Mouse (Mus musculus) cerebellum, postnatal 25 days (tissue): ENCODE data around the gene Fxr2.
A peak's percentile ranks its signal among the peaks of the same experiment; 100 is the strongest.

Source experiments
- DNase-seq, 2 experiments: peaks; one replicate each; pipeline ENCODE4 v3.0.0; 2021; ENCODE audit warnings: mixed read lengths in 2 of 2

Fxr2 gene

DNA sequence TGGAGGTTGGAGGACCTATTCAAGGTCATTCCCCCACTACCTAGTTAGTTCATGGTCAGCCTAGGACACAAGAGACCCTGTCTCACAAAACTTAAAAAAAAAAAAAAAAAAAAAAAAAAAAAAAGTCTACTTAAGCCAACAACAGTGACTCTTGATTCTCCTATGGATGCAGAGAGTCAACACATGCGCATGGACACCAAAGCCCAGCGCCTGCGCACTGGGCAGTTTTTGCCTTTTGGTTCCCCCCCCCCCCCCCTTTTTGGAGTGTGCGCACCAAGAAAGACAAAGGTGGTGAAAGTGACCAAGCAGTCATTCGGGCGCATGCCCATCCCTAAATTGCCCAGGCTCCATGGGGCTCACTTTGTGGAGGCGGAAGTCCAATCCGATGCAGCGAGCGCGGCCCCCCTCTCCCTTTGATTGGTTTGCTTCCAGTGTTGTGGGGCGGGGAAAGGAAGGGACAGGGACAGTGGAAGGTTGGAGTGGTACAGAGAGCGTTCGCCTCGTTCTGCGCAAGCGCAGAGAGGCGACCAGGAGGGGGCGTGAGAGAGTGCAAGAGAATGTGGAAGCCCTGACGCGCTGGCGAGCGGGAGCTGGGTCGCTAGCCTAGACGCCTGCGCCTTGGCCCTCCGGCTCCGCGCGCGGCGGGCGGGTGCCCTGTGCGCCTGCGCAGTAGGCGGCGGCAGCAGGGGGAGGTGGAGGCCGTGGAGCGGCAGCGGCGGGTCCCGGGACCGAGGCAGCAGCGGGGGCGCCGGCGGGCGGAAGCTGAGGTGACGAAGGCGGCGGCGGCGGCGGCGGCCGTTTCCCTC, at the start of gene Fxr2:
Fxr2 (plus strand) TSS at position 707 of the 806 bp plus-strand sequence.
- peak; percentile 100 for DNase-seq

DNA sequence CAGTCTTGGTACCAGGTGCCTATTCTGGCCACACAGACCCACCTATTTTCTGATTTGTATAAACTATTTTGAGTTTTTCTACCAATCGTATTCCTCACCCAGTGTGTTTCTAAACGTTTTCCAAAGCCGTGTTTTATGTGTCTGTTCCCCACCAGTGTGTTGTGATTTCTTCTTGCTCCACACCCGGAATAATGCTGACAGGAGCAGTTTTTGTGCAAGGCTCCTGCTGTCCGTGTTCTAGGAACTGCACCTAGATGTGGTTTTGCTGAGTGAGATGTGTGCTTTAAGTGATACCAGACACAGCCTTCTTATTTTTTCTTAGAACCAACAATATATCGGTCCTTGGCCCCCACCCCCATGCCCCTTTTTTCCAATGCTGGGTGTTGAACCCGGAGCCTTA, 48.8 kb upstream of the Fxr2 start:
- DNase-seq: no peak

DNA sequence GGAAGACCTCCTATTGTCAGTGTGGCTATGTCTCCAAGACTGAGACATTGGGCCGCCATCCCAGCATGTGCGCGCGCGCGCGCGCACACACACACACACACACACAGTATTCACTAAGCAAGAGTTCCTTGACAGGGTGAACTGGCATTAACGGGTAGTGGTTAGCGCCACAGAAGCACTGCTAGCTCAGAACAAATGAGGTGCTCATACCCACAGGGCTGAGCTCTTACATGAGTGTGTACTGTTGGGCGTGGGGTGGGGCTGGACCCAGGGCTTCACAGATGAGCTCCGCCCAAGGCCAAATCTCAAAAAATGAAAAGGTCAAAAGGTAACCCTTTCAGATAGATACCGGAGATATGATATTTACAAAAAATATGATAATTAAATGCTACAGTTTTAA, 47.9 kb upstream of the Fxr2 start:
- DNase-seq: no peak

DNA sequence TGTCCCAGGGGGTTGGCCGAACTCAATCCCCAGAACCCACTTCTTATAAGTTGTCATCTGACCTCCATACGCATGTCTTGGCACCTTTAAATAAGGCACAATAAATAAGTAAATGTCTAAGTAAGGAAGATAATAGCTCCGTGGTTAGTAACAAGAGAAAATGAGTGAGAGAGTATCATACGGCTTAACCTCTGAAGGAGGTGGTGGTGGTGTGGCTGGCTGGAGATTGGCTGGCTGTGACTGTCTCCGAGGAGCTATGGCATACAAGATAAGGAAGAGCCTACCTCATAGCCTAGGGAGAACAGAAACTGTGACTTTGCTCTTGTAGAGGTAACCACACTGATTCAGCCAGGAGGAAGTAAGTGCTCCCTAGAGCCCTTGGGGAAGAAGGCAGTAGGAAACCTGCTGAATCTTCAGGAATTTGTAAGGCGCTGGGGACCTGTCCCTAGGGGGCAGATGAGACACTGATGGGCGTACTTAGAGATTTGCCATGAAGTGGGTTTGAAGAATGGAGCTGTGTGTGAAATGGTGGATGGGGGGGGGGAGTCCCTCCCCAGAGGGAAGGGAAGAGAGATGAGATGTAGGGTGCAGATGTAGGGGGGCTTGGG, 47.0 kb upstream of the Fxr2 start:
- no peak for DNase-seq

DNA sequence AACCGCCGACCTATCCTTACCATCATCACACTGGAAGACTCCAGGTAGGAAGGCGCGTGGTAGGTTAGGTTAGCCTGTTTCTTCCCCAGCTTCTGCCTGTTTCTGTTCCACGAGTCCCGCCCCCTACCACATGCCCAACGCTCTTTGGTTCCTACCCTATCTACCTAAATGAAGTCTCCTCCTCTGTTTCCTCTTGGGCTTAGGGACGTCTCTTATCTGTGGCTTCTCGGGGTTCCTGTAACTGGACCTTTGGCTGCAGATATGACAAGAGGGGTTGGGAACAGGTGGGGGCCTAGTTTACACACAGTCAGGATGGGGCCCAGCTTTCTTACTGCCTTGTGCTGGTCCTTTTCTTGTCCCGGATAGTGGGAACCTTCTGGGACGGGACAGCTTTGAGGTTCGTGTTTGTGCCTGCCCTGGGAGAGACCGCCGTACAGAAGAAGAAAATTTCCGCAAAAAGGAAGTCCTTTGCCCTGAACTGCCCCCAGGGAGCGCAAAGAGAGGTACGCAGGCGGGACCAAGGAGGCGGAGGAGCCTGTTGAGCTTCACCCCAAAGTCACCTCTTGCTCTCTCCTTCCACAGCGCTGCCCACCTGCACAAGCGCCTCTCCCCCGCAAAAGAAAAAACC, 43.5 kb upstream of the Fxr2 start:
- DNase-seq: no peak

DNA sequence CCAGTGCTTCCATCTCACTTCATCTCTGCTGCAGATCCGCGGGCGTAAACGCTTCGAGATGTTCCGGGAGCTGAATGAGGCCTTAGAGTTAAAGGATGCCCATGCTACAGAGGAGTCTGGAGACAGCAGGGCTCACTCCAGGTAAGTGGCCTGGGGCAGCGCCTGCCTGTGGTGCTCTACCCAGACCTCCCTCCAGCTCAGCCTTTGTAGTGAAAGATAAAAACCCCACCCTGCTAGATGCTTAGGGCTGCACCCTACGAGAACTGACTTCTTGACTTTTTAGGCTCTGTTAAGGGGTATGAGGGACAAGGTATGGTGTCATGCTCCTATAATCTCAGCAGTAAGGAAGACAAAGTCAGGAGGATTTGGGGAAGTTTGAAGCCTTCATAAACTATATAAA, 42.2 kb upstream of the Fxr2 start:
- no peak for DNase-seq

DNA sequence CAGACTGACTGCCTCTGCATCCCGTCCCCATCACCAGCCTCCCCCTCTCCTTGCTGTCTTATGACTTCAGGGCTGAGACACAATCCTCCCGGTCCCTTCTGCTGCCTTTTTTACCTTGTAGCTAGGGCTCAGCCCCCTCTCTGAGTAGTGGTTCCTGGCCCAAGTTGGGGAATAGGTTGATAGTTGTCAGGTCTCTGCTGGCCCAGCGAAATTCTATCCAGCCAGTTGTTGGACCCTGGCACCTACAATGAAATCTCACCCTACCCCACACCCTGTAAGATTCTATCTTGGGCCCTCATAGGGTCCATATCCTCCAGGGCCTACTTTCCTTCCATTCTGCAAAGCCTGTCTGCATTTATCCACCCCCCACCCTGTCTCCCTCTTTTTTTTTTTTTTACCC, 41.4 kb upstream of the Fxr2 start:
- no peak for DNase-seq

DNA sequence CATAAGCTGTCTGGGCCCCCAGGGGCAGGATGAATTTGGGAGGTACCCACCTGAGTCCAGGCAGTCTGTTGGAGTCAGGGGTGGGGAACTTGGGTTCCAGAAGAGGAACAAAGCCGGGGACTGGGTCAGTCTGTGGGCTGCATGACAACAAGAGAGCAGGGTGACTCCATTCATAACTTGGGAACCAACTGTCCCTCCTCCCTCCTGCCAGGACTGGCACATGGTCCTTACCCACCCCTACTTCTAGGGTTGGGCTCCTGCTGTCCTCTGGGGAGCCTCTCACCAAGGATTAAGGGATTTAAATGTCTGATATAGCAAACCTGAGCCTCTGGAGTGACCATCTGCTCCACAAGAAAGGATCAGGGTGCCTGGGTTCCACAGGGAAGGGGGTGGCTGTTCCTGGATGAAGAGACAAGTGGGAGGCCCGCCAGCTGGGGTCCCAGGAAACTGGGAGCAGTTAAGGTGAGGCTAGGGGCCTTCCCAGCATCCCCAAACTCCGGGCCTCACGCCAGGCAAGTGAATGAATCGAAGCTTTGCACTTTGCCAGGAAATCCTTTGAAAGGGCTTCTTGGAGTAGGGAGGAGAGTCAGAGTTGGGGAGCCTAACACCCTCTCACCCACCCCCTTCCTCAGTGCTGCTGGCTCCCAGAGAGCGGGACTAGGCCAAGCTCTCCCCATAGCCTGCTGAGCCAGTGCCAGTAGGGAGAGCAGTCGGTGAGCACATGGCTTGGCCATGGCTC, 40.7 kb upstream of the Fxr2 start:
- peak in 1 of 2 experiments; percentile 69 for DNase-seq

DNA sequence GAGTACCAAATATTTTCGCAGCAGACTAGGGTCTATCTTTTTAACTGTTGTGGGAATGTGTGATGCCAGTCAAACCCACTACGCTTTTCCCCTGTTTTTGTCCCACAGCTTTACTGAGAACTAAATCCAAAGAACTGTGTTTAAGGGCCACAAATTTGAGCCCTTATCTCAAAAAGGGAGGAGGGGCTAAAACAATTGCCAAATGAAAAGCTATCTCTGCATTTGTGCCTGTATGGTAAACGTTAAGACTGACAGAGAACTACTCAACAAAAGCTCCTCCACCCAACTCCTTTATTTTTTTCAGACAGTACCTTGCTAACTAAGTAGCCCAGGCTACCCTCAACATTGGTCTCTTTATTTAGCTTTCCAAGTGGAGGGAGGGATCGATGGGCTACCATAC, 40.0 kb upstream of the Fxr2 start:
- DNase-seq: no peak

DNA sequence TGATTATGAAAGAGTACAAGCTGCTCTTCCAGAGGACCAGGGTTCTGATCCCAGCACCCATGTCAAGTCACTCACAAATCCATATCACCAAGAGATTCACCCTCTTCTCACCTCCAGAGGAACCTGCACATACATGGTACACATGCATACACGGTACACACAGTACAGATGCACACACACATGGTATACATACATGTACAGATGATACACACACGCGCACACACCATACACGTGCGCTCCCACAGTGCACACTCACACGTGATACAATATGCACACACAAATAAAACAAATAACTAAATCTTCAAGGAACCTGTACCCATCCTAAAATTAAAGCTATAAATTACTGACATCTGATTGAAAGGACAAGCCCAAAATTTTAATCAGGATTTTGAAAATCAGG, 37.9 kb upstream of the Fxr2 start:
- no peak for DNase-seq

DNA sequence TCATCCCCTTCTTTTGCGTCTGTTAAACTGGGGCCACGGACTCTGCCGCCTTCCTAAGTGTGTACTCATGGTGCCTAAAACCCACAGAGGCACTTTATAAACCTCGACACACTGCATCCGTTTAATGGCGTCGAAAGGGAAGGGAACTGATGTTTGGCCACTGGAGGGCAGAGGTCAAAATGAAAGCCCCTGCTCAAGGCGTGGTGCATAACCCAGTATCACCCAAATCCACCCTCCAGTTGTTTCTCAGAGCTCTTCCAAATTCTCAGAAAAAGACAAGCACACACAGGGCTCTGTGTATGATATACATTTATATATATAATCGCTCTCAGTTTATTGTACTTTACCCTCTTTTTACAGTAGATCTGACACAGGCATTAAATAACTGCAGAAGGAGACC, 33.4 kb upstream of the Fxr2 start:
- no peak for DNase-seq

DNA sequence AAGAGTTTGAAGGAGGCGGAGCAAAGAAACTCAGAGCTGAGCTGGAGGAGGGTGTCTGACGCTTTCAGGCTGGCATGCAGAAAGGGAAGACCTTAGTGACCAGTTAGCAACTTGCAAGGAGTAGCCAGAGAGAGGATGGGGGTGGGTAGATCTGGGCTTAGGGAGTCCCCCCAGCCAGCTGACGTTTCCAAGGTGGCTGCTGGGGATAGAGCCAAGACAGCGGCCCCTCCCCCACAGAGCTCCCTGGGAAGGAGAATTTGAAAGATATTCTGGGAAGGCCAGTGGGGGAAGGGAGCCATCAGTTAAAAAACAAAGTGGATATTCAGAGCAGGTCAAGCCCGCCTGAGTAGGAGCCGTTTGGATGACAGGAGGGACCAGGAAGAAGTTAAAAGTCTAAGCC, 32.7 kb upstream of the Fxr2 start:
- DNase-seq: peak; percentile 60 to 76

DNA sequence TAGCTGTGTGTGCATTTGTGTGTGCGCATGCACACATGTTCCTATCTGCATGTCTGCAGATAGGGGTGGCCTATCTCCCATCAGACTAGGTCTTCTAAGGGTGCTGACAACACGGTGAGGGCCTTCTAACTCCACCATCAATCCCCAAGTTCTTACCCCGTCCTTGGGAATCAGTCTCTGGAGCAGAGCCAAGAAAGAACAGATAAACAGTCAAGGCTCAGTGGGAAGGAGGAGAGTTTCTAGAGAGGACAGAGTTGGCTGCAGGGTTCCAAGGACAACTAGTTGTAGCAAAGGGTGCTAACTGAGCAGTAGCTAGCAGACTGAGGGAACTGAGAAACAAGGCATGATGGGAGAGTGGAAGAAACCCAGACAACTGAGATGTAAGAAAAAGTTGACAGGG, 31.0 kb upstream of the Fxr2 start:
- DNase-seq: no peak

DNA sequence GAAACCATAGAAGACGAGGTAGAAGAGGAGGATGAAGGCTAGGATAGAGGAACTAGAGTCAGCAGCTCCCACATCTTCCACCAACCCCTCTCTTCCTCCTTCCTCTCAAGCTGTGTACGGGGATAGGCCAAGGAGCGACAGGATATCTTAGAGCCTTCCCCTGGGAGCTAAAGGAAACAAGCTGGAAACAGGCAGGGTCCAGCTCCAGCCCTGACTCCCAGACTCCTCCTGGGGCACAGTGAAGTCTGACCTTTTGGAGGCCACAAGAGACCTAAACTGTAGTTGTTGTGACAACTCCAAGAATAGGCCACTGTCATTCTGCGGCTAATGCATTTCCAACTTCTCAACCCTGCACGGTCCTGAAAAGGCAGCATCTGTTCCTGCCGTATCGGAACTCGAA, 29.3 kb upstream of the Fxr2 start:
- no peak for DNase-seq

DNA sequence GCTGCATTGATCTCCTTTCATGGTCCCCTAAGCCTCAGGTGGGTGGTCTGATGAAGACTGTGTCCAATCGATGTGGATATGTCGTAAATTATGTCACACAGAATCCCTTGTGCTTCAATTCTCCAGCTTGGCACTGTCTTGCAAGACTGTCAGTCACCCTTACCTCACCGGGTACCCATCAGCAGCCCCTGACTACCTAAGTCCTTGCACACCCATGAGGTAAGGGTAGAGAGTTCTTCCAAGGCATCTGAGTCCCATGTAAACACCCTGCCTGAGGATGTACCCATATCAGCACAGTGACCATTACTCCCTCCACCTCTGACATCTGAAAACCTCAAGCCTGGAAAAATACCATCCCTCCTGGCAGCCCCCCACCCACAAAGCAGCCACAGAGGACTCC, 28.4 kb upstream of the Fxr2 start:
- peak in 1 of 2 experiments; percentile 55 for DNase-seq

DNA sequence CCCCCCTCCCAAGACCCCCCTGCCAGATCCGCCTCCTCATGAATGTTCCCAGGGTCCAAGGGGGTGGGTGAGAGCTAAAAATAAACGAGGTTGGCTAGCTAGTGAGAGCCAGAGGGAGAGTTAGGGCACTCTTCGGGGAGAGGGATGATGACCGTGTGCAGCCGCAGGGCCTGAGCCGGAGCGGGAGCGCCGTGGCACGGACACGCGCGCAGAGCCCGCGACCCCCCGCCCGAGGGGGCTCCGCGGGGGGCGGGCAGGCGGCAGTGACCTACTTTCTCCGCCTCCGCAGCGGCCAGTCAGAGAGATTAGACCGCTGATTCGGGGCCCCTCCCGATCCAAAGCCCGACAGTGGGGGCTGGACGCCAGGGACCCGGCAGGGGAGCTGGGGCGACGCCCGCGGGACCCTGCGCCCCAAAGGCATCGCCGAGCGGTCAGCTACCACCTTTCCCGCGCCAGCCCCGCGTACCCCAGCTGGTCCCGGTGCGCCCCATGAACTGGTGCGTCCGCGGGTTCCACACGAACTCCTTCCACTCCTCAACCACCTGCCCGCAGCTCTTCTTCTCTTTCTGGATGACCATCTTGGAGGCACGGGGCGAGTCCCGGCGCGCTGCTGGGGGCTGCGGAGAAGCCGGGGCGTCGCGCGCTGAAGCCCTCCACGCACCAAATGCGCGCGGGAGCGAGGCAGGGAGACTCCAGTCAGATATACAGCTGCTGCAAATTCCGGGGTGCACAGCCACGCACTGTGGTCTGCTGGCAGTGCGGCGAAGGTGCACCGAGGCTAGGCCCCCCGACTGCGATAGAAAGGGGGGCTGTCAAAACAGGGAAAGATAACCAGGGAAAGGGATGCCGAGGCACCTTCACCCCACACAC, 27.8 kb upstream of the Fxr2 start:
- DNase-seq: peak; percentile 91 to 93

DNA sequence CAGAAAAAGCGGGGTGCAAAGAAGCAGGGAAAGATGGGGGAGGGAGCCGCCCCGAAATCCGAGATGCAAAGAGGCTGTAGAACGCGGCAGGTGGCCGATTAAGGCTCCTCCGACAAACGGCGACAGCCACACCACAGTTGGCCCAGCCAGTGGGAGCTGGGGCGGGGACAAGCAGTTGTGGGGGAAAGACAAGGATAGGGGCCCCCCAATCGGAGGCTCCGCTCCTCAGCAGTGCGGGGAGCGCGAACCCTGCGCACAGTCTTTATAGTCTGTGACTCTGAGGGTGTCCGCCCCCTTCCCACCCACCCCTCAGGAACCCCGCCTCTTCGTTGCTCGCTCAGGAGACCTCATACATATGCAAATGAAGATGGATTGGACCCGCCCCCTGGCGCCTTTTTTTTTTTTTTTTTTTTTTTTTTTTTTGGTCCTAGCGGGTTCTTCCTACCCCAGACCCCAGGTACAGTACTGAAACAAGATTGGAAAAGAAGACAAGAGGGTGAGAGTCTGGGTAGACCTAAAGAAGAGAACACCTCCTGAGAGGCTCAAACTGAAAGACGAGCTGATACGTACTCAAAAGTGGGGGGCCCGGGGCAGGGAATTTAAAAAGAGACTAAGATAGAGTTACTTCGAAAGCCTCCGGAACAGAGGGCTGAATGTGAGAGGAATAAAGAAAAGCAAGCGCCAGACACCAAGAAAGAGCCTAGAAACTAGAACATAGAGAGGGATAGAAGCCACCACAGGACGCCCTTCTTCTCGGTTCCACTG, 26.9 kb upstream of the Fxr2 start, which contains the start of gene Atp1b2:
Atp1b2 (minus strand) TSS at position 217 of the 765 bp plus-strand sequence.
- DNase-seq: peak; percentile 94 to 95

DNA sequence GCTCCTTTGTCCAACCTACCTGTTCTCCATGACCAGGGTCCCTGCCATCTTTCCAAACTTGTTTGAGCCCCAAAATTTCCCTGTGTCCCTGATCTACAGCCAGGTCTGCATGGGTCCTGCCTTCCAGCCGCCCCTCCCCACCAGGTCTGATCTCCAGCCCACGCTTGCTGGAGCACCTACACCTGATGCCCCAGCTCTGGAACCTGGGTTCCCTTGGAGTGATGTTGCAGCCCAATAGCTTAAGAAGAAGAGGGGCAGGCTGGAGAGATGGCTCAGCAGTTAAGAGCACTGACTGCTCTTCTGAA, 26.3 kb upstream of the Fxr2 start:
- DNase-seq: peak in 1 of 2 experiments; percentile 47

DNA sequence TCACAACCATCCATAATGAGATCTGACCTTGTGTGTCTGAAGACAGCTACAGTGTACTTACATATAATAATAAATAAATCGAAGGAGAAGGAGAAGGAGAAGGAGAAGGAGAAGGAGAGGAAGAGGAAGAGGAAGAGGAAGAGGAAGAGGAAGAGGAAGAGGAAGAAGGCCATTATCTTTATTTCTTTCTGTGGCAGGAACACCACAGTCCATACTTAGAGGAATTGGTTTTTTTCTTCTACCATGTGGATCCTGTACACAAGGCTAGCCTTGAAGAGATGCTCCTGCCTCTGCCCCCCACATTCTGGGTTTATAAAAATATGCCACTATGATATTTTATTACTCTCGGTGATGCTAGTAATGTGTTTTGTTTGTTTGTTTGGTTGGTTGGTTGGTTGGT, 26.0 kb upstream of the Fxr2 start:
- DNase-seq: no peak

DNA sequence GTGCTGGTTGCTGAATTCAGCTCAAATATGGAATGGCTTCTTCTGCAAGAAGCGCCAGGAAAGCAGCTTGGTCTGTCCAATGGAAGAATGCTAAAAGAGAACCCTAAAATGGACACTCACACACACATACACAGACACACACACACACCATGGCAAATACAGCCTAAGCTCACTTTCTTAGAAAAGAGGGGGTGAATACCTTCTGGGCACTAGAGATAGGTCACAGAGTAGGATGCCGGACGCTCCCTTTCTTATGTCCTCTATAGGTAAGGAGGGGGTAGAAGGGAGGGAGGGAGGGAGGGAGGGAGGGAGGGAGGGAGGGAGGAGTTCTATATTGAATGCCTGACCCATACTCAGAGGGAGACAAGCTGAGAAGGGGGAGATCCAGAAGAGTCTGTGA, 24.3 kb upstream of the Fxr2 start:
- DNase-seq: no peak

DNA sequence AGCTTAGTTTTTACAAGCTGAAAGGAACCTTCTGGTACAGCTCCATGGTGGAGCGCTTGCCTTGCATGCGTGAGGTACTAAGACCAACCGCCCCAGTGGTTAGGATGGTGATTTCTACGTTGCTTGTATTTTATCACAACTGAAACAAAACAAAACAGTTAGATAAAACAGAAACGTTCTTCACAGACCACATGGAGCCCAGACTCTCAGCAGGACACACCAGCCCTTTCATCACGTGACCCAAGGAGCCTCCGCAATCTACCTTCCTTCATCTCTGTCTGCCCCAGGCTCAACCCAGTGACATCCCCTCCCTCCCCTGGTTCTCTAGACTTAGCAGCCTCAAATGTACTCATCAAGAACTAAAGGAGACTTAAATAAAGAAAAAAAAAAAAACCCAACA, 23.4 kb upstream of the Fxr2 start:
- DNase-seq: no peak

DNA sequence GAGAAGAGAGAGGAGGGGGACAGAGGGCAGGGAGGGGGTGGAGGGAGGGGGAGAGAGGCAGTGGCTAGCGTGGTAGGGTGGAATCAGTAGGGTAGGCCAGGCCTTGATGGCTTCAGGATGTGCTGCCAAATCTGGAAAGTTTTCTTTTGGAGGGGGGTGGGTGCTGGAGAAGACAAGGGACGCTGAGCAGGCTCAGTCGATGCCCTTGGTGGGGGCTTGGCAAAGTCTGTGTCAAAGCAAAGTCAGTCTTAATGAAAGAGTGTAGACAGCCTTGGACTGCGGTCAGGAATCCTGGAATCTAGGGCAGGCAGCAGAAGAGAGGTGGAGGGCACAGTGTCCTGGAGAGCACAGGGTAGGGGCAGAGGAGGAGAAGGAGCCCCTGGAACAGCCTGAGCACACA, 21.9 kb upstream of the Fxr2 start:
- DNase-seq: peak in 1 of 2 experiments; percentile 28
